Mouse (Mus musculus): ENCODE data around the gene Syne1.

- TF ChIP-seq CTCF (IDR thresholded peaks at IDR 0.05; ENCODE audit: low read depth) (no peak), EP300 (IDR thresholded peaks at IDR 0.05; ENCODE audit: low read depth) (no peak)
Measured at GRCm38 (mm10) chr10:5443020-5443419, 108.3 kb downstream of the Syne1 start.

Data from liver, postnatal 0 days (tissue).